Mouse (Mus musculus): Measurements from ENCODE around the gene Cct4.
A peak's percentile ranks its signal among the peaks of the same experiment; 100 is the strongest.

The Cct4 gene

DNA sequence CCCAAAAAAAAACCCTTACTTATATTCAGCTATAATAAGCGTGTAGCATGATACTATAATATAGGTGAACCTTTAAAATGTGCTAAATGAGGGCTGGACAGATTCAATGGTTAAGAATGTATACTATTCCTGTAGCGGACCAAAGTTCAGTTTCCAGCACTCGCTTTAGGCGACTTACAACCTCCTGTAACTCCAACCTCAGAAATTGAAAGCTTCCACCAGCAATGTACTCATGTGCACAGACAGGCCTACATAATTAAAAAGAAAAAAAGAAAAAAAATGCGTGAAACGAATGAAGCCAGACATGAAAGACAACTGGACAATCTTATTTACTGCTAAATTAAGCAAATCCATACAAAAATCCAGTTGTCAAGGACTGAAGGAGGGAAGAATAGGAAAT, 7.5 kb upstream of the Cct4 start:
- DNase-seq (ENCODE audit: low read depth, low spot score) = no peak

- no peak for DNase-seq (ENCODE audit: low read depth, low spot score)
These were observed 4.8 kb upstream of the Cct4 start for GRCm38 (mm10) chr11:22985510-22985909.

GRCm38 (mm10) chr11:22987357-22987756, 3.0 kb upstream of the Cct4 start:
- DNase-seq (ENCODE audit: low read depth, low spot score) = peak; percentile 85

GRCm38 (mm10) chr11:22989786-22990185, 533 bp upstream of the Cct4 start:
- no peak for DNase-seq (ENCODE audit: low read depth, low spot score)

DNA sequence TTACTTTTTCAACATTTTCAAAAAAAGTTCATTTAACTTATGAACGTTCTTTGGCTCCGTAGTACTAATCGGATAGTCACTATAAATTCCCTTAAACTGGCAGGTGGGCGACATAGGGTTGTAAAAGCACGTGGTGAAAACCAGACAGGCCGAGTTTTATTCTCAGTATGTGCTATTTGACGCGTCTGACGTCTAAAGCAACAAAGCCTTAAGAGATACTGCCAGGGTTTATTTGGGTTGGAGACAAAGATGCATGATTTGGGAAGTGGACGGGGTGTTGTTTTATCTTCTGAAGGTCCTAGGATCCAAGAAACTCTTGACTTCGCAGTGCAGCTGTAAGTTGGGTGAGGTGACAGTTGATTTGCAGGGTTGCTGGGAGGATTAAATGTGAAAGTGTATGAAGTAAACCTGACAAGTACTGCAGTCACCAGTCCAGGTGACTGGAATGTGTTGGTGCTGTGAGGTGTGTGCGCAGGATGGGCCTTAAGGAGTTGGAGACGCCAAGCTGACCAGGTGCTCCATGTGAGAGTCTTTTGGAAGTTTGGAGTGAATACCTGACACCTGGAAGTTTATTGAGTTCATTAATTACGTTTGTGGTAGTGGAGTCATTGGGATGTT, 1.0 kb downstream of the Cct4 start:
- no peak for DNase-seq (ENCODE audit: low read depth, low spot score)

- no peak for DNase-seq (ENCODE audit: low read depth, low spot score)
These were observed 4.0 kb downstream of the Cct4 start for GRCm38 (mm10) chr11:22994271-22994670.

- no peak for DNase-seq (ENCODE audit: low read depth, low spot score)
These were observed 5.1 kb downstream of the Cct4 start for GRCm38 (mm10) chr11:22995461-22995860.

DNA sequence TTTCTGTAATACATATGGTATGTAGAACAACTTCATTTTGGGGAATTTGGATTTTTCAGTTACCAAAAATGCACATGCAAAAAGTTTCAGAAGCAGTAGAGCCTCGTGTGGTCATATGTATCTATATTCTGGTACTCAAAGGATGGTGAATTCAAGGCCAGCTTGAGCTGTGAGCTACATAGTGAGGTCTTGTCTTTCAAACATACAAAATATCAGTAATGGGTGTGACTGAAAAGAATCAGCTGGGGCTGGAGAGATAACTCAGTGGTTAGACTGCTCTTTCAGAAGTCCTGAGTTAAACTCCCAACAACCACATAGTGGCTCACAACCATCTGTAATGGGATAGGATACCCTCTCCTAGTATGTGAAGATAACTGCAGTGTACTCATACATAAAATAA, 8.0 kb downstream of the Cct4 start:
- no peak for DNase-seq (ENCODE audit: low read depth, low spot score)

DNA sequence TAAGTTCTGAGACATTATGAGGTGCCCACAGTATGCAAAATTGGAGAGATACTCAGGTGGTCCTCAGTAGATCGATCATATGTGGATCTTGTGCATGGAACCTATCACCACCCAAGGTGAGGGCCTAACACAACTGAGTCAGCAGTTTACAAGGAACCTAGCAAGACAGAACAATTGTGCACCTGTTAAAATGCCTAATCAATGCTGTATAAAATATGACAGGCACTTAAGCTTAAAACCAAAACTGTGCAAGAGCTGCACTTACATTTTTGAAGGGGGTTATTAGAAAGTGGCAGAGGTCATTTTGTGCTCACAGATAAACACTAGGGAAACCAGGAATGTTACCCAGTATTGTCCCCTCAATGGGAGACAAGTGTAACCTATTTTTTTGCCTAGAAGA, 15.0 kb downstream of the Cct4 start:
- no peak for DNase-seq (ENCODE audit: low read depth, low spot score)

DNA sequence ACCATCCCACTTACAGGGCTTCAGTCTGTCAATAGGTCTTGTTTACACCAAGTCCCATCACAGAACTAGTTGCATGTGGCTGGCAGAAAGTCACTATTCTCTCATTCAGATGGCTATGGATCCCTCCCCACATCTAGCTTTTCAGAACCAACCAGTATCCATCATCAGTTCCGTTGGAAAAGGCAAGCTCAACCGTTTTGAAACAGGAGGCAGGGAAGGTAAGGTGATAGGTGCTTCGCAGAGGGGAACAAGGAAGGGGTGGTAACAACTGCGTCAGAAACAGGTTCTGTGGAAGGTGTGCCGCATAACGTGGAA, 16.8 kb downstream of the Cct4 start:
- DNase-seq (ENCODE audit: low read depth, low spot score) = no peak

- peak; percentile 90 for DNase-seq (ENCODE audit: low read depth, low spot score)
These were observed 17.3 kb downstream of the Cct4 start, which contains the start of gene Fam161a for GRCm38 (mm10) chr11:23007481-23008180. TSS of gene Fam161a (plus strand) at chr11:23007531.

DNA sequence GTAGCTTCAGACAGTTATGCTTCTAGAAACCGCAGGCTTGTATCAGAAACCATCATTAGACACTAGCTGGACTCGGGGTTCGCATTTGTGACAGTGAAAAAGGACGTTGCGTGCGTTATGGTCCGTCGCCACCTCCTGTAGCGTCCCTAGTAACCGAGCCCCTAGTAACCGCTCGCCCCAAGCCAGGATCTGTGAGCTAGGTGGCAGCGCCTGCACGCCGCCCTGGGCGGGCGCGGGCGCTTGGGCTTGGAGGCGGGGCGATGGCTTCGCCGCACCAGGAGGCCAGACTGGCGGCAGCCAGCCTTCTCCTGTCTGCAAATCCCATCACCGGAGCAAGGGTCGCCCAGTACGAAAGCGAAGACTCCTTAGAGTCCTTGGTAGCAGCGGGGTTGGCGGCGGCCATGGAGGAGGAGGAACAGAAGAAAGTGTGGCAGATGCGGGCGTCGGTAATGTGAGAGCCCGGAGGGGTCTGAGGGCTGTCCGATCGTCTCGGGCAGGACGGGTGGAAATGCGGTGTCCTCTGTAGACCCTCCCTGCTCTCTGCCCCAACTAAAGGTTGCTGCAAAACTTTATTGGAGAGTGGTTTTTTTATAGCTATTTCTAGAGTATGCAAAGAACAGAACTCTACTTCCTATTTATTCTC, 18.0 kb downstream of the Cct4 start:
- DNase-seq (ENCODE audit: low read depth, low spot score) = peak; percentile 83

DNA sequence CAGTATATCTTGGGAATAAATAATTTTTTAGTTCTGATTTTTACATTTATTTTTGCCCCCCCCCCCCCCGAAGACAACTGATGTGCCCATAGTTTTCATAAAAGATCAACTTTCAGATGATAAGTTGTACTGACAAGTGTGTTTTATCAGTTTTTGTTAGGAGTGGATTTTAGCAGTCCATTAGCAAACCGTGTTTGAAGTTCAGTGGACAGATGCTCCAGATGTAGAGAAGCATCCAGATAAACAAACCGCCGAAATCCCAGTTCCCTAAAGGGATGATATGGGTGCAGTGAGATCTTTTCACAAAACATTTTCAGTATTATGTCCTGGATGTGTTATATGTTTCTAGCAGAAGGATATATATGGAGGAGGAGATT, 18.5 kb downstream of the Cct4 start:
- no peak for DNase-seq (ENCODE audit: low read depth, low spot score)

DNA sequence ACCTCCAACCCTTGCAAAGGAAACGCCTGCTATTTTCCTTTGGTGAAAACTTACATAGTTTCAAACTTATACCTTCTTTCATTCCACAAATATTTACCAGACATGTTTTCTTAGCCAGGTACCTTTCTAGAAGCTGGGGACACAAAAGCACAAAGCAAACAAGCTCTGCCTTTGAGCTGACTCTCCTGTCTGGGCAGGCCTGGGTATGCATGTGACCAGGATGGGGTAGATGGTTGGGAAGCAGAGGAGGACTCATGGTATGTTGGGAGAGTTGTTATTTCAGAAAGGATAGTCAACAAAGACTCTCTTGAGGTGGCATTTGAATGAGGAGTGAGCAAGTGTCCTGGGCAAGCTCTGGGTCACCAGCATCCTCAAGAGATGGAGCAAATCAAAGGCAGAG, 22.8 kb downstream of the Cct4 start:
- no peak for DNase-seq (ENCODE audit: low read depth, low spot score)

DNA sequence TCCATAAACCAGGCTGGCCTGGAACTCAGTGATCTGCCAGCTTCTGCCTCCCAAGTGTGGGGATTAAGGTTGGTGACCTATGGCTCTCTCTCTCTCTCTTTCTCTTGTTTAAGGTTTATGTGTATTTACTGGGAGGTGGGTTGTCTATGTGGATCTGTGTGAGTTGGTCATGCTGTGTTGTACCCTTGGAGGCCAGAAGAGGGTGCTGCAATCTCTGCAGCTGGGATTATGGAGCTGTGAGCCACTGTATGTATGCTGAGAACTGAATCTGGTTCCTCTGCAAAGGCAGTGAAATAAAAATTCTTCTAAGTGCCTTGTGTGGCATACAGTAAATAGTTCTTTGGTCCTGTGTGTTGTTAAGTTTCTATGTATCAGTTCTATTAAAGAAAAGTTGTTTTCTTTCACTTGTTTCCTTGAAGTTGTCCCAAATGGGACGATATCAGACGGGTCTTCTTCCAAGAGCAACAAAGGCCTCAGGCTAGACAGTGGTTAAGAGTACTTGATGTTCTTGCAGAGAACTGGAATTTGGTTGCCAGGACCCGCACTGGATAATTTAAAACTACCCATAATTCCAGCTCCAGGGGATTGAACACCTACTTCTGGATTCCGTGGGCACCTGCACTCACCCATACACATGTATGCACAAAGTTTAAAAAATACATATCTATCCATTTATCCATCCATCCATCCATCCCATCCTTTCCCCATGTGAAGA, 23.4 kb downstream of the Cct4 start:
- DNase-seq (ENCODE audit: low read depth, low spot score) = peak; percentile 59

- DNase-seq (ENCODE audit: low read depth, low spot score) = no peak
These were observed 24.7 kb downstream of the Cct4 start for GRCm38 (mm10) chr11:23014996-23015395.

- no peak for DNase-seq (ENCODE audit: low read depth, low spot score)
These were observed 27.6 kb downstream of the Cct4 start for GRCm38 (mm10) chr11:23017943-23018342.

- no peak for DNase-seq (ENCODE audit: low read depth, low spot score)
These were observed 29.9 kb downstream of the Cct4 start for GRCm38 (mm10) chr11:23020116-23020770.

- no peak for DNase-seq (ENCODE audit: low read depth, low spot score)
These were observed 30.5 kb downstream of the Cct4 start for GRCm38 (mm10) chr11:23020841-23021240.

DNA sequence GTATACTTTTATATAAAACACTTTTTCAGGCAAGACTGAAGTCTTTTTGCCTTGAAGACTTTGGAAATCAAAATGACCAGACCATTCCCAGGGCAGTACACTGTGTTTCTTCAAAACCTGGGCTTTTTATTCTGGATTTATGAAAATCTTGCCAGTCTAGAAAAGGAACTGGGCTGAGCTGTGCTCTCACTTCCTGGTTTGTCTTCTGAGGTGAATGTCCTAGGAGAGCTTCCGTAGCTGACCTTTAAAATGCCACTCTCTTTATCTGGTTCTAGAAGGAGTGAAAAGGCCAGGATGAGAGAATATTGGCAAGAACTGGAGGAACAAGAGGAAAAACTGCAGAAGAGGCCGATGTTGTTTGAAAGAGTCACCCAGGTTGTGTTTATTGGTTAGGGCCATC, 32.8 kb downstream of the Cct4 start:
- DNase-seq (ENCODE audit: low read depth, low spot score) = no peak

DNA sequence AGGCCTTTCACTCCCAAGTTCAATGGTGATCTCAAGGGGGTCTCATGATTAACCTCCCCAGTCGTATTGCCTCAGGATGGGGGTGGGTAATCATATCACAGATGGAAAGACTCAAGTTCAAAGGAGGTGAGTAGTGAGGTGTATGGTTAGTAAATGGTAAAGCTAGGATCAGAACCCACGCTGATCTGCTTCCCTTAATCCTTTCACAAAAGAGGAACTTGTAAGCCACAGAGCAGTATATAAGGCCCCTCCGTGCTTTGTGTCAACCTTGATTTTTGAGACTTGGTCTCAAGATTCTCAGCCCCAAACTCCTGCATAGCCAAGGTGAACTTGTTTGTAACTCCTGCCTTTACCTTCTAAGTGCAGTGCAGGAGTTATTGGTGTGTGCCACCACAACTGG, 33.9 kb downstream of the Cct4 start:
- DNase-seq (ENCODE audit: low read depth, low spot score) = no peak

- DNase-seq (ENCODE audit: low read depth, low spot score) = no peak
These were observed 38.6 kb downstream of the Cct4 start for GRCm38 (mm10) chr11:23028957-23029356.
